Mouse (Mus musculus) kidney, postnatal 4 days (tissue): Measurements from ENCODE around the gene 1700001P01Rik.

Experiments
- DNase-seq, 2 experiments: peaks; one replicate each; pipeline ENCODE4 v3.0.0; 2021; ENCODE audit warnings: mixed read lengths in 2 of 2

The 1700001P01Rik gene

GRCm38 (mm10) chr11:97809235-97810121, 33.8 kb upstream of the 1700001P01Rik start:
- no peak for DNase-seq

GRCm38 (mm10) chr11:97808621-97809234, 33.0 kb upstream of the 1700001P01Rik start:
- peak; percentile 57 to 70 for DNase-seq

GRCm38 (mm10) chr11:97808093-97808492, 32.4 kb upstream of the 1700001P01Rik start:
- peak; percentile 64 to 78 for DNase-seq

- peak in 1 of 2 experiments; percentile 46 for DNase-seq
These were observed 31.9 kb upstream of the 1700001P01Rik start for GRCm38 (mm10) chr11:97807626-97808025.

GRCm38 (mm10) chr11:97806613-97806964, 30.9 kb upstream of the 1700001P01Rik start:
- no peak for DNase-seq

GRCm38 (mm10) chr11:97805662-97806612, 30.2 kb upstream of the 1700001P01Rik start:
- DNase-seq = peak in 1 of 2 experiments; percentile 59

GRCm38 (mm10) chr11:97804841-97805661, 29.3 kb upstream of the 1700001P01Rik start:
- DNase-seq = peak; percentile 68 to 75

- no peak for DNase-seq
These were observed 28.1 kb upstream of the 1700001P01Rik start for GRCm38 (mm10) chr11:97803847-97804246.

- no peak for DNase-seq
These were observed 26.8 kb upstream of the 1700001P01Rik start for GRCm38 (mm10) chr11:97802495-97802894.

GRCm38 (mm10) chr11:97802194-97802470, 26.4 kb upstream of the 1700001P01Rik start:
- no peak for DNase-seq

- peak; percentile 72 to 84 for DNase-seq
These were observed 25.9 kb upstream of the 1700001P01Rik start for GRCm38 (mm10) chr11:97801409-97802193.

GRCm38 (mm10) chr11:97800691-97801408, 25.1 kb upstream of the 1700001P01Rik start:
- peak in 1 of 2 experiments; percentile 63 for DNase-seq

GRCm38 (mm10) chr11:97799994-97800690, 24.4 kb upstream of the 1700001P01Rik start:
- DNase-seq = peak; percentile 82 to 89

- peak; percentile 86 to 92 for DNase-seq
These were observed 23.7 kb upstream of the 1700001P01Rik start for GRCm38 (mm10) chr11:97799146-97799993.

- peak; percentile 91 to 92 for DNase-seq
These were observed 23.0 kb upstream of the 1700001P01Rik start, which contains the start of gene Lasp1 for GRCm38 (mm10) chr11:97798782-97799145. Lasp1 (plus strand) TSS chr11:97799000.

GRCm38 (mm10) chr11:97798083-97798435, 22.3 kb upstream of the 1700001P01Rik start:
- DNase-seq = no peak

- no peak for DNase-seq
These were observed 21.8 kb upstream of the 1700001P01Rik start for GRCm38 (mm10) chr11:97797369-97798082.

- DNase-seq = peak; percentile 76 to 79
These were observed 21.2 kb upstream of the 1700001P01Rik start for GRCm38 (mm10) chr11:97796910-97797309.
